Mouse (Mus musculus): ENCODE data around the gene Slc41a2.

Slc41a2 gene

GRCm38 (mm10) chr10:83183634-83184479 is 153.8 kb downstream of the Slc41a2 start:
- peak; percentile 26 for DNase-seq (ENCODE audit: low spot score)

GRCm38 (mm10) chr10:83182573-83182960 is 155.1 kb downstream of the Slc41a2 start:
- DNase-seq (ENCODE audit: low spot score) = peak; percentile 85

- no peak for DNase-seq (ENCODE audit: low spot score)
These were observed 155.7 kb downstream of the Slc41a2 start for GRCm38 (mm10) chr10:83181831-83182572.

Data from embryo, embryonic 10.5 days (tissue).